Mouse (Mus musculus) lung, adult 2 months (tissue): ENCODE measurements around the gene Tiam1.

Experiments
- CTCF ChIP-seq: fragments of 200-500 bp; IDR thresholded peaks from 2 replicates; pipeline ENCODE4 v1.5.1; 2011; ENCODE audit warnings: mild to moderate bottlenecking, low read length, control low read depth; ENCODE audit not compliant: insufficient read depth
- POLR2A ChIP-seq: fragments of 200-500 bp; IDR thresholded peaks from 2 replicates; pipeline ENCODE4 v1.6.1; 2011; ENCODE audit warnings: low read depth, mild to moderate bottlenecking, control low read depth, low read length, borderline replicate concordance; ENCODE audit errors: extremely low read depth

DNA sequence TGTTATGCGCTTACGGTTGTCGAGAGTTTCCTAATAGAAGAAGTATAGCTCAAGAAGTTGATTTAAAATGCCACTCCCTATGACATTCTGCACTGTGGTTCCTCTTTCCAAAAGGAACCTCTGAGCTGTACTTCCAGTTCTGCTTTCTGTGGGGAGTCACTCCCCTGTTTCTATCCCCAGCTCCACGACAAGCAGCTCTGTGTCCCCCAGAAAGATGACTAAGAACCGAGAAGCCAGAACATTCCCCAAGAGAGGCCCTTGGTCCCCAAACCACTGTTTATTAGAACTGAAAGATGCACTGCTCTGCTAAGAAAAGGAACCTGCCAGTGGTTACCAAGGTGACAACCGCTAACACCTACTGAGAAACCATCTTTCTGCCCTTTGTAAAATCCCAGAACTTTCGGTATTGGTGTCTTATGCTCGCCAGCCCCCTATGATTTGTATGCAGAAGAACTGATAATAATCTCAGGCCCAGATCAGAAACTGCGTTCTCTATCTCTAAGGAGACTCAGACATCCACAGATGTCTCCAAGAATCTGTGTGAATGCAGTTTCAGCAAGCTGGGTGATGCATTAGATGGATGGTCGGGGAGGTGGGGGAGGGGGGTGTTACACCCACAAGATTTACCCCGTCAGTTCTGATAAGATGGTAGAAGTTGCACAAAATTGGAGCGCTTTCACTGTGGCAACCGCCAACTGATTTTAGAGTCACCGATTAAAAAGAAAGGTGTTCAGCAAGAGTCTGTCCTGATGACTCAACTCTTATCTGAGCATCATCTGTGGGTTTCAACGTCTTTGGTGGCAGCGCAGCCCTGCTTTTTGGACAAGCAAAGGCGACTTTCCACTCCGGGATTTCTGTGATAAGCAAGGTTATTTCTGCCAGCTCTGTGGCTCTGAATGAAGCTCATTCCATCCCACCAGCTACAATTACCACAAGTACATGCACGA, 294.6 kb downstream of the Tiam1 start:
- no peak for TF ChIP-seq CTCF
- TF ChIP-seq POLR2A, result no peak
